Mouse (Mus musculus) small intestine, adult 2 months (tissue): ENCODE results near the gene Rmnd5b. TPM values are rescaled to one million over a fixed set of nuclear protein-coding genes. Genes with fewer than 3 reads are reported as not detected.

Experiments
- H3K27ac ChIP-seq: fragments of 200-500 bp; 2 replicates; pipeline ENCODE4 v1.5.1; 2012; ENCODE audit warnings: low read depth, low read length, control low read depth, inconsistent platforms; ENCODE audit not compliant: insufficient read depth
- H3K27me3 ChIP-seq: fragments of 200-500 bp; 2 replicates; pipeline ENCODE4 v1.6.1; 2012; ENCODE audit warnings: mild to moderate bottlenecking, moderate library complexity, low read length, inconsistent platforms; ENCODE audit not compliant: control insufficient read depth, insufficient read depth
- H3K36me3 ChIP-seq: fragments of 200-500 bp; 2 replicates; pipeline ENCODE4 v1.6.1; 2012; ENCODE audit warnings: mild to moderate bottlenecking, low read length, control low read depth, inconsistent platforms; ENCODE audit not compliant: control insufficient read depth, insufficient read depth
- H3K4me1 ChIP-seq: fragments of 200-500 bp; 2 replicates; pipeline ENCODE4 v1.6.1; 2012; ENCODE audit warnings: low read length, inconsistent platforms, mixed read lengths; ENCODE audit not compliant: control insufficient read depth, insufficient read depth, insufficient read length
- H3K4me3 ChIP-seq: fragments of 200-500 bp; 2 replicates; pipeline ENCODE4 v1.5.1; 2012; ENCODE audit warnings: low read depth, mild to moderate bottlenecking, control low read depth, inconsistent platforms, low read length, moderate library complexity
- CTCF ChIP-seq: fragments of 200-500 bp; IDR thresholded peaks from 2 replicates; pipeline ENCODE4 v1.5.1; 2012; ENCODE audit warnings: low read depth, mild to moderate bottlenecking, control low read depth, inconsistent platforms, low read length, moderate library complexity, mixed read lengths; ENCODE audit not compliant: insufficient replicate concordance, insufficient read length; ENCODE audit errors: extremely low read depth
- POLR2A ChIP-seq: fragments of 200-500 bp; IDR thresholded peaks from 2 replicates; pipeline ENCODE4 v1.6.1; 2012; ENCODE audit warnings: low read depth, mild to moderate bottlenecking, control low read depth, inconsistent platforms, low read length, moderate library complexity
- WGBS: fragments of 180-500 bp; shearing (Covaris S2); methylation state at CpG from one replicate; pipeline ENCODE4 v1.1.7; 2018; 5-methylcytosine and 5-hydroxymethylcytosine counted together
- polyA plus RNA-seq: library from polyadenylated mRNA; depleted of rRNA; stranded (reverse); fragments of >200 nt; gene quantifications from 2 replicates; pipeline ENCODE4 v1.2.3, GENCODE M21; 2012; rRNA removed

Rmnd5b gene
- polyA plus RNA-seq, 1 experiment: 45.9 TPM

DNA sequence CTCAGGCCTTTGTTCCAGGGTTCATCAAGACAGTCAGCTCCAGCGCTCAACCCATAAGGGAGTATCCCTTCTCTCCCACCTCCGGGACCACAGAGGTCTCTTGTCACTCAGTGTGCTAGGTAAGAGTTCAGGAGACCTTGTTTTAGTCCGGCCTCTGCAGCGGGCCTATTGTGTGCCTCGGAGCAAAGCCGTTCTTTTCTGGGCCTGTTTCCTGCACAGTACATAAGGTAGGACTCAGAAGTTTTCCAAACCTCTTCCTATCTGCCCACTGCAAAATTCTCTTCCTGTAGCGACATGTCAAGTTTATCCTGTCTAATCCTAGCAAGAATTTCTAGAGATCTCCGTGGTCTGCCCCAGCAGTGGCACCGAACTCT is 51.7 kb downstream of the Rmnd5b start:
- Histone ChIP-seq H3K27ac (peak overlapping the region; percentile 91), H3K4me1 (peaks cover 16% of the 10 kb centered on the region), H3K4me3 (peak overlapping the region; percentile 73), H3K27me3 (no peaks in the 10 kb centered on the region), H3K36me3 (peaks cover 13% of the 10 kb centered on the region)
- TF ChIP-seq CTCF (no peak), POLR2A (no peak)
- 11% methylated on average over 9 of the region's 9 CpGs for WGBS

GRCm38 (mm10) chr11:51582713-51583112 is 53.0 kb downstream of the Rmnd5b start:
- Histone ChIP-seq H3K27me3 (no peaks in the 10 kb centered on the region), H3K4me3 (no peak overlapping the region), H3K4me1 (peaks cover 16% of the 10 kb centered on the region), H3K36me3 (peaks cover 6% of the 10 kb centered on the region), H3K27ac (no peak overlapping the region)
- WGBS: 45% methylated on average over 8 of the region's 8 CpGs
- TF ChIP-seq CTCF (peak; percentile 80; the same call in 1 of the 2 replicates), POLR2A (no peak)

GRCm38 (mm10) chr11:51579024-51579423 is 56.7 kb downstream of the Rmnd5b start:
- TF ChIP-seq POLR2A (no peak), CTCF (no peak)
- Histone ChIP-seq H3K36me3 (no peaks in the 10 kb centered on the region), H3K4me3 (no peak overlapping the region), H3K27ac (no peak overlapping the region), H3K27me3 (no peaks in the 10 kb centered on the region), H3K4me1 (peaks cover 9% of the 10 kb centered on the region)
- WGBS: 69% methylated on average over 4 of the region's 4 CpGs

DNA sequence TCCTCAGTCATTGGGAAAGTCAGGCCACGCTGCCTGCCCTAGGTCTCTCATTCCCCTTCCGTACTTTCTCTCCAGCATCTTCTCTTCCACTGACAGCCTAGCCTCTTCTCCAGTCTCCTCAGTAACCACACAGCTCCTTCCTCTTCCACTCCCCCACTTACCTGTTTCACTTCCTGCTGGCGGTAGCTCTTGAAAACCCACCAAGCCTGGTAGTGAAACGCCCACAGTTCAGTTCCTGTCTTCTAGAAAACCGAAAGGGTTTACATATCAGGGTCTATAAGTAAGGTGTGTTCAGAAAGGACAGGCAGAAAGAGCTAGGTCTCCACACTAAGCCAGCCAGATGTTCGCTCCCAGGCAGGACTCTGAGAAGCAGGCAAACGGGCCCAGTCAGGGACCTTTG is 58.1 kb downstream of the Rmnd5b start:
- 68% methylated on average over 7 of the region's 7 CpGs for WGBS
- no peaks in the 10 kb centered on the region for H3K36me3 ChIP-seq
- no peak for TF ChIP-seq CTCF
- TF ChIP-seq POLR2A: no peak
- no peak overlapping the region for H3K27ac ChIP-seq
- no peaks in the 10 kb centered on the region for H3K27me3 ChIP-seq
- H3K4me3 ChIP-seq: no peak overlapping the region
- H3K4me1 ChIP-seq: no peaks in the 10 kb centered on the region

DNA sequence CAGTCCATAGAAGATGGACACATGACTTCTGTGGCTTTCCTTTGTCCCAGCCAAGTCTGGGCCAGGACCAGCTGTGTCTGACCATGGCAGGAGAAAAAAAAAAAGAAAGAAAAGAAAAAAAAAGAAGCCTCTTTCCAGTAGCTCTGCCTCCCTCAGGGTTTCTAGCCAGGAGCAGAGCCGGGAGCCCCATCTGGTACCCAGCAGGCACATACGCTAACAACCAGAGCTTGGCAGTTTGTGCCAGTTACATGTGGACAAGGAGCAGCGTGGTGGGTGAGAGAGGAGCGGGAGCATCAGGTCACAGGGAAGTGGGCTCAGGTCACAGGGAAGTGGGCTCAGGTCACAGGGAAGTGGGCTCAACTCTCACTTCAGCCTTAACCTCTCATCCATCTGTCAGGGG is 59.2 kb downstream of the Rmnd5b start:
- H3K4me3 ChIP-seq: no peak overlapping the region
- 86% methylated on average over 4 of the region's 4 CpGs for WGBS
- no peaks in the 10 kb centered on the region for H3K36me3 ChIP-seq
- no peak overlapping the region for H3K27ac ChIP-seq
- no peaks in the 10 kb centered on the region for H3K27me3 ChIP-seq
- no peaks in the 10 kb centered on the region for H3K4me1 ChIP-seq
- TF ChIP-seq CTCF (no peak), POLR2A (no peak)

Other genes starting within 250 kb of the Rmnd5b start
- 14.9 and 18.7 TPM in 2 replicates for gene Phykpl, start 51.1 kb downstream of the Rmnd5b start, polyA plus RNA-seq
- gene Hnrnpab, start 29.0 kb downstream of the Rmnd5b start, polyA plus RNA-seq: 276 and 428 TPM in 2 replicates
- 33.8 and 45.0 TPM in 2 replicates for gene Nhp2, start 16.2 kb downstream of the Rmnd5b start, polyA plus RNA-seq
- 2.5 and 5.0 TPM in 2 replicates for gene N4bp3, start 14.9 kb upstream of the Rmnd5b start, polyA plus RNA-seq
- 2.4 and 3.1 TPM in 2 replicates for gene D930048N14Rik, start 15.1 kb upstream of the Rmnd5b start, polyA plus RNA-seq
- gene 0610009B22Rik, start 53.0 kb upstream of the Rmnd5b start, polyA plus RNA-seq: 1.4 and 3.0 TPM in 2 replicates
- 36.6 and 56.9 TPM in 2 replicates for gene Sec24a, start 127.7 kb upstream of the Rmnd5b start, polyA plus RNA-seq
- gene Sar1b, start 127.8 kb upstream of the Rmnd5b start, polyA plus RNA-seq: 11.4 and 19.9 TPM in 2 replicates
- 3.2 and 6.3 TPM in 2 replicates for gene Jade2, start 221.8 kb upstream of the Rmnd5b start, polyA plus RNA-seq